29 mouse cellular contexts compared by ENCODE assay signal in the genomic region with DNA sequence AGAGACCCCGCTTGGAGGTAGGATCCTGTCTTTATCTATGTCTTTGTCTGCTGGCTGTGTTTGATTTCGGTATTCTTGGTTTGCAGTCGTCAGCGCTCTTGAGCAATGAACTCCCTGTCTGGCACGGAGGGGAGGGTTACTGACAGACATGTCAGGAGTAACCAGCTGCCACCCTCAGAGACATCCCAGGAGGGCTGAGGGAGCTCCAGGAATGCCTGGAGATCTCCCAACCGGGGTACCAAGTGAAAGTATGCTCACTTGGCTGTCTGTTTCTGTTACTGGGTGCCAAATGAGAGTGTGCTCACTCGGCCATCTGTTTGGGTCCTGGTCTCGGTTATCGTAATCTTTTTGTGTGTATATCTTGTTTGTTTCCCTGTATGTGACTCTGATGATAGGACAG.
"Had no signal": no experiment of that assay in that cellular context is flagged by ENCODE, and none has a peak within 500 bp of the region (broad histone marks: within the 10 kb centered on the region; RNA-seq: fewer than 3 reads in every experiment).

No protein-coding gene starts in this region.

- H3K4me2 ChIP-seq: heart, embryonic 11.5 days; heart, embryonic 13.5 days; heart, embryonic 15.5 days; hindbrain, embryonic 12.5 days; hindbrain, embryonic 14.5 days; intestine, embryonic 15.5 days; limb, embryonic 12.5 days; liver, embryonic 11.5 days; liver, embryonic 13.5 days; liver, embryonic 15.5 days had no signal

- H3K9me3 ChIP-seq: limb, embryonic 10.5 days had no signal

- DNase-seq: gastrocnemius, postnatal 14 days; gastrocnemius, postnatal 36 days; heart, adult 11 months; heart, adult 2 months; heart, postnatal 14 days; heart, postnatal 4 days; kidney, adult 18-20 months; kidney, adult 8-10 months; kidney, postnatal 10 days; kidney, postnatal 25 days; kidney, postnatal 4 days; liver; liver, embryonic 13.5 days; liver, postnatal 0 days had no signal

- H3K36me3 ChIP-seq: heart, embryonic 13.5 days; heart, embryonic 15.5 days; hindbrain, embryonic 10.5 days; hindbrain, embryonic 12.5 days; intestine, embryonic 15.5 days; limb, embryonic 10.5 days; limb, embryonic 12.5 days; liver, embryonic 13.5 days; liver, embryonic 15.5 days had no signal

- H3K27me3 ChIP-seq: heart, embryonic 13.5 days; heart, embryonic 15.5 days; hindbrain, embryonic 12.5 days; intestine, embryonic 15.5 days; limb, embryonic 12.5 days; liver, embryonic 13.5 days; liver, embryonic 15.5 days had no signal

- H3K4me3 ChIP-seq: heart, adult 2 months; heart, embryonic 13.5 days; heart, embryonic 15.5 days; hindbrain, embryonic 10.5 days; hindbrain, embryonic 12.5 days; intestine, embryonic 15.5 days; left cerebral cortex, adult 2 months; limb, embryonic 10.5 days; limb, embryonic 12.5 days; liver, embryonic 13.5 days; liver, embryonic 15.5 days had no signal

- H3K27ac ChIP-seq: heart, adult 2 months; heart, embryonic 13.5 days; heart, embryonic 15.5 days; hindbrain, embryonic 10.5 days; hindbrain, embryonic 12.5 days; hindbrain, embryonic 14.5 days; intestine, embryonic 15.5 days; left cerebral cortex, adult 2 months; limb, embryonic 10.5 days; limb, embryonic 12.5 days; liver, embryonic 13.5 days; liver, embryonic 15.5 days had no signal

- H3K4me1 ChIP-seq: heart, embryonic 13.5 days; heart, embryonic 15.5 days; hindbrain, embryonic 10.5 days; hindbrain, embryonic 12.5 days; intestine, embryonic 15.5 days; limb, embryonic 10.5 days; limb, embryonic 12.5 days; liver, embryonic 13.5 days; liver, embryonic 15.5 days had no signal

- H3K9ac ChIP-seq: heart, embryonic 13.5 days; heart, embryonic 15.5 days; hindbrain, embryonic 12.5 days; hindbrain, embryonic 14.5 days; intestine, embryonic 15.5 days; limb, embryonic 12.5 days; liver, embryonic 13.5 days; liver, embryonic 15.5 days; liver, postnatal 0 days had no signal

- ATAC-seq: hindbrain, embryonic 16.5 days; inflammation-experienced regulatory T-cells, adult 6 months; intestine, embryonic 15.5 days; intestine, postnatal 0 days; liver, postnatal 0 days had no signal
